Comparison of ENCODE assay signal across 8 mouse cellular contexts in genomic region chr5:35925171-35925634, GRCm38 (mm10). TPM values are rescaled to one million over a fixed set of nuclear protein-coding genes. Genes with fewer than 3 reads are reported as not detected.
DNase-seq lines count a peak whose midpoint lies in the region; ATAC-seq lines count a peak whose summit lies in the region.

No protein-coding gene starts in this region.

- 30% methylated on average over 12 of the region's 12 CpGs for WGBS in kidney, embryonic 15.5 days
- 58% methylated on average over 12 of the region's 12 CpGs for WGBS in midbrain, embryonic 12.5 days

- peak; percentile 53 to 58 for DNase-seq in cerebellum, postnatal 36 days
- DNase-seq in heart, adult 8-10 months (ENCODE audit: low spot score), result peak; percentile 34
- DNase-seq in spleen, postnatal 14 days (ENCODE audit: low spot score in 2 of 2), result no peak
- no peak for DNase-seq in thymus, postnatal 36 days
- DNase-seq in lung, postnatal 25 days (ENCODE audit: low spot score), result no peak

- ATAC-seq in cerebellum, adult (ENCODE audit: insufficient number of reproducible peaks, low FRiP score, low TSS enrichment), result peak; percentile 73
- no peak for ATAC-seq in kidney, embryonic 15.5 days (replicated peaks; ENCODE audit: low FRiP score)
- ATAC-seq in midbrain, embryonic 12.5 days (ENCODE audit: low FRiP score, low read depth), result 0 out of 2 replicates have a peak, but pooled peaks have one; percentile 32

- H3K27me3 ChIP-seq in kidney, embryonic 15.5 days, result no peaks in the 10 kb centered on the region
- no peaks in the 10 kb centered on the region for H3K27me3 ChIP-seq in midbrain, embryonic 12.5 days

- H3K9me3 ChIP-seq in kidney, embryonic 15.5 days (replicated peaks), result no peaks in the 10 kb centered on the region
- H3K9me3 ChIP-seq in midbrain, embryonic 12.5 days, result no peaks in the 10 kb centered on the region

- no peak overlapping the region for H3K4me3 ChIP-seq in kidney, embryonic 15.5 days (replicated peaks)
- no peak overlapping the region for H3K4me3 ChIP-seq in midbrain, embryonic 12.5 days

- H3K4me2 ChIP-seq in kidney, embryonic 15.5 days, result no peak overlapping the region
- H3K4me2 ChIP-seq in midbrain, embryonic 12.5 days (replicated peaks), result no peak overlapping the region

- no peak overlapping the region for H3K9ac ChIP-seq in kidney, embryonic 15.5 days
- H3K9ac ChIP-seq in midbrain, embryonic 12.5 days (replicated peaks), result 0 out of 2 replicates have a peak overlapping the region, but pooled peaks have one; percentile 28

- H3K4me1 ChIP-seq in kidney, embryonic 15.5 days, result peaks cover 73% of the 10 kb centered on the region
- H3K4me1 ChIP-seq in midbrain, embryonic 12.5 days, result peaks cover 76% of the 10 kb centered on the region

- no peaks in the 10 kb centered on the region for H3K36me3 ChIP-seq in kidney, embryonic 15.5 days
- H3K36me3 ChIP-seq in midbrain, embryonic 12.5 days, result no peaks in the 10 kb centered on the region

- H3K27ac ChIP-seq in kidney, embryonic 15.5 days, result peak overlapping the region; percentile 59
- peak overlapping the region; percentile 60 for H3K27ac ChIP-seq in midbrain, embryonic 12.5 days (replicated peaks)

RNA-seq across cellular contexts. Expression of gene Afap1, which starts 32.1 kb away (rescaled TPM):
- total RNA-seq in heart, adult 8-10 months (2022), result 10 to 100 TPM; 16.3 to 21.5 (median 20.7) TPM
- polyA plus RNA-seq in kidney, embryonic 15.5 days (2015; fragmentation: Nextera tagmentation; extraction: Ambion mirVana), result 24.7 and 25.4 TPM in 2 replicates
- polyA plus RNA-seq in midbrain, embryonic 12.5 days (2016; fragmentation: Nextera tagmentation; extraction: Ambion mirVana), result 60.7 and 64.6 TPM in 2 replicates

Comparison
In these comparisons a context has a peak if more than half of its experiments do, and no peak if none do; other contexts are left out.
1. DNase-seq: peak in cerebellum, postnatal 36 days (2 of 2) and heart, adult 8-10 months (single experiment); none in spleen, postnatal 14 days (0 of 2), thymus, postnatal 36 days (0 of 2) and lung, postnatal 25 days (single experiment).